Mouse (Mus musculus) layer of hippocampus, adult 2 months (tissue): ENCODE results near the gene Zfp948. TPM values are rescaled to one million over a fixed set of nuclear protein-coding genes. Genes with fewer than 3 reads are reported as not detected.

Experiments used
- DNase-seq, 2 experiments: peaks; one replicate each; pipeline ENCODE4 v3.0.0; 2022; ENCODE audit warnings: low spot score in 2 of 2
- H3K27ac ChIP-seq: fragments of 200-600 bp; 2 replicates; pipeline ENCODE4 v1.8.1; 2022
- H3K4me3 ChIP-seq: fragments of 200-600 bp; 2 replicates; pipeline ENCODE4 v1.8.1; 2022; ENCODE audit warnings: mild to moderate bottlenecking
- CTCF ChIP-seq: fragments of 200-600 bp; conservative IDR thresholded peaks from 2 replicates; pipeline ENCODE4 v1.8.1; 2022; ENCODE audit warnings: antibody characterized with exemption, mild to moderate bottlenecking, moderate library complexity
- long read RNA-seq, 2 experiments: library from polyadenylated mRNA; stranded (forward); transcript quantifications; one replicate each; pipeline ENCODE4 v2.0.0; 2021; ENCODE audit warnings: borderline mapping rate in 2 of 2
- total RNA-seq, 2 experiments: library from RNA; stranded (reverse); gene quantifications; 2 replicates each; pipeline ENCODE4 v1.2.3; 2021

The Zfp948 gene
- 10 to 100 TPM; 11.0 to 12.2 TPM for total RNA-seq
- long read RNA-seq, experiment 1, partial matches to known transcripts: 0 of 7 reads
- long read RNA-seq, experiment 1, other reads (novel, unspliced or antisense): 3 of 7 reads
- long read RNA-seq, experiment 2, partial matches to known transcripts: 0 of 5 reads
- long read RNA-seq, experiment 2, other reads (novel, unspliced or antisense): 2 of 5 reads

DNA sequence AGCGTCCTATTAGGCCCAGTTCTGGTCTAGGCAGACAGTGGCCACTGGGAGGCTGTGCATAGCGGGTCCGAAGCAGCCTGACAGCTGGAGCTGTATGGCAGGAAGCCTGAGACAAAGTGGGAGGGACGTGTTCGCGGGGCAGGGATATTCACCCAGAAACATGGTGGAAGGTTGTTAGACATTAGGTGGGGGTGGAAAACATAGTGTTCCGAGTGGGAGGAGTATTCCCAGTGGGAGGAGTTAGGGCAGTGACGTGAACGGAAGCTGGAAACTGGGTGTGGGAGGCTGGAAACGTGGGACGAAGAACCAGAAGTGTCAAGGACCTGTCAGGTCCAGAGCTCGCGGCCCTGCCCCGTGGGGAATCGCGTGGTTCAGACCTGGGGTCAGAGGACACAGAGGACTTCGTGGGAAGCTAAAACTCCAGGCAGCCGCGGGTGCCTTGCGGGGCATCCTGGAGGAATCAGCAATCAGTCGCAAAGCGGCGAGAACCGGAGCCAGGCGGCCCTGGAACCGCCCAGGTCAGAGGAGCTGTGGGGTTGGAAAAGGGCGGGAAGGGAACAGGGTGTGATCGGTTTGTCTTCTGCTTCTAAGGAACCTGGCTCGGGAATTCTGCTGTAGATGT, at the start of gene Zfp948:
Zfp948 (plus strand) TSS at position 281 of the 622 bp plus-strand sequence.
- peak; percentile 79 to 90 for DNase-seq
- peak within 1 kb of the TSS; percentile 68 for H3K4me3 ChIP-seq
- TF ChIP-seq CTCF: no peak
- H3K27ac ChIP-seq: peak within 1 kb of the TSS; percentile 98

DNA sequence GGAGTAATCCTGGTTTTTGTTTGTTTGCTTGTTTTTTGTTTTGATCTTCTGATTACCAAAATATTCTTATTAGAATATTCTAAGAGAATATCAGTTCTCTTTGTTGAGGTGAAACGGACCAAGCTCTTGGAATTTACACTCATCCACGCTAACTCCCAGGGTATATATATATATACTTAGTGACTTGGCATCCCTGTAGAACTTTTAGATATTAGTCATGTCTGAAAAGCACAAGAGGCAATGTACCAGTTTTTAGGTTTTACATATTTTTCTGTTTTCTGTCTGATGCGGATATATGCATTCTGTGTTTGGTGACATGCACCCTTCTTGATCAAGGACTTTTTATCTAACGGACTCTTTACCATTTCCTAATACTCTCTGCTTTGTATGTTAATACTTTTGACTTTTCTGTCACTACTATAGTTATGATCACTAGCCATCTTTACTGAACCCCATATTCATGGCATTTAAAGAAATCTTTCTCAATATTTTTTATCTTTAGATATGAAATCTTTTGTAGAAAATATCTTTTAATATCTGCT, 49.6 kb upstream of the Zfp948 start:
- DNase-seq: no peak
- Histone ChIP-seq H3K27ac (peak overlapping the region; percentile 92), H3K4me3 (peak overlapping the region; percentile 70)
- TF ChIP-seq CTCF: no peak

DNA sequence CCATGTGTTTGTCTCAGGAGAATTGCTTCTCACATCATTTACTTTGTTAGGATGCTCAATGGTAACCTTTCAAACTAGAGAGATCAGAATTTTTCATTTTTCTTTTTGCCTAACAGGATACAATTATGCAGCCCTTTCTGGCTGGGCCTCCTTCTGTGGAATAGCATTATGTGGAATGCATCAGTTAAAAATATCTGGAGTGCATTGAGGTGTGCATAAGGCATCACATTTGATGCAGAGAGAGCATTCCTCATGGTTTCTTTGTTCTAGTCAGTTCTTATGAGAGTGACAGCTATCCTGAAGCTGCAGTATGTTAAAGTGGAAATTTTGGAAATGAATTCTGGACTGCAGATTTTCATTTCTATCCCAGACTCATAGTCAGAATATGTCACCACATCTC, 40.5 kb upstream of the Zfp948 start:
- no peak for DNase-seq
- no peak for TF ChIP-seq CTCF
- Histone ChIP-seq H3K27ac (no peak overlapping the region), H3K4me3 (no peak overlapping the region)

DNA sequence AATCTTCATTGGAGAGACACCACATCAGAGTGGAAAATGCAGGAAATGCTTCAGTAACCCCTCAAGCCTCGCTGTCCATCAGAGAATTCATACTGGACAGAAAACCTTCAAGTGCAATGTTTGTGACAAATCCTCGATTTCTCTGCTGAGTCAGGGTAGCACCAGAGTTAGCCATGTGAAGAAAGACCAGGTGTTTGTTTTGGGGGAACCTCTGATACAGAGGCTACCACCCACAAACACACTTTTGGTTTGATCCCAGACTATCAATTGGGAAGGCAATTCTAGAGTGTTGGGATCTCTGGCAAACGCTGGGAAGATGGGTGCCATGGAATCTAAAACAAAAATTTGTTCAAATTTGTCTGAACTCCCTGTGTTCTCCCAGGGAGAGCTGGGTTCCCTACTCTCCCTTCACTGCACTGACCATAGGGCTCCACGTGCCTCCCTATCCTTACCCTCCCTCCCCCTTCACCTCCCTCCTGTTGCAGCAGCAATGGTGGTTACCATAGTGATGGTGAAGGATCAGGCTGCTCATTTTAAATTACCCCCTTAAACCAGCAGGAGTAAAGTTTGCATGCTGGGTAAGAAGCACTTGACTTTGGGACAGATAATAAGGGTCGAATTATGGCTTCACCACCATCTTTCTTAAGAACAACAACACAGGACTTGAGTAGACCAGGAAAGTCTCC, 36.0 kb upstream of the Zfp948 start:
- peak; percentile 33 for TF ChIP-seq CTCF
- Histone ChIP-seq H3K4me3 (peak overlapping the region; percentile 84; the same call in 1 of the 2 replicates), H3K27ac (peak overlapping the region; percentile 95)
- no peak for DNase-seq

DNA sequence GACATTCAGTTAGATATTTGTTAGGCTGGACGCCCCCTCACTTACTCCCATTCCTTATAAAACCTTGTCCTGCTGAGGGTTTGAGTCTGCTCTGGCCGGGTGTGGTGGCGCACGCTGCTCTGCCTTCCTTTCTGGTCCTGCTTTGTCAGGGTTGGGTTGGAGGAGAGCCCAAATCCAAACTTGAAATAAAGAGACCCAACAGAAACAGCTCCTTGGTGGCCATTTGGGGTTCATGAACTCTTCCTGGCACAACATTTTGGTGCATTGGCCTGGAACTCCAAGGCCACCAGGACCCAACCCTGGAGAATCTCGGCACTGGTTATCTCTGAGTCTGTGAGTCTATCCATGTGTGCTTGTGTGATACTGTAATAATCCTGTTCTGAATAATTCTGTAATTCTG, 35.2 kb upstream of the Zfp948 start:
- Histone ChIP-seq H3K4me3 (peak overlapping the region; percentile 84), H3K27ac (peak overlapping the region; percentile 95)
- peak in 1 of 2 experiments; percentile 32 for DNase-seq
- TF ChIP-seq CTCF: no peak

DNA sequence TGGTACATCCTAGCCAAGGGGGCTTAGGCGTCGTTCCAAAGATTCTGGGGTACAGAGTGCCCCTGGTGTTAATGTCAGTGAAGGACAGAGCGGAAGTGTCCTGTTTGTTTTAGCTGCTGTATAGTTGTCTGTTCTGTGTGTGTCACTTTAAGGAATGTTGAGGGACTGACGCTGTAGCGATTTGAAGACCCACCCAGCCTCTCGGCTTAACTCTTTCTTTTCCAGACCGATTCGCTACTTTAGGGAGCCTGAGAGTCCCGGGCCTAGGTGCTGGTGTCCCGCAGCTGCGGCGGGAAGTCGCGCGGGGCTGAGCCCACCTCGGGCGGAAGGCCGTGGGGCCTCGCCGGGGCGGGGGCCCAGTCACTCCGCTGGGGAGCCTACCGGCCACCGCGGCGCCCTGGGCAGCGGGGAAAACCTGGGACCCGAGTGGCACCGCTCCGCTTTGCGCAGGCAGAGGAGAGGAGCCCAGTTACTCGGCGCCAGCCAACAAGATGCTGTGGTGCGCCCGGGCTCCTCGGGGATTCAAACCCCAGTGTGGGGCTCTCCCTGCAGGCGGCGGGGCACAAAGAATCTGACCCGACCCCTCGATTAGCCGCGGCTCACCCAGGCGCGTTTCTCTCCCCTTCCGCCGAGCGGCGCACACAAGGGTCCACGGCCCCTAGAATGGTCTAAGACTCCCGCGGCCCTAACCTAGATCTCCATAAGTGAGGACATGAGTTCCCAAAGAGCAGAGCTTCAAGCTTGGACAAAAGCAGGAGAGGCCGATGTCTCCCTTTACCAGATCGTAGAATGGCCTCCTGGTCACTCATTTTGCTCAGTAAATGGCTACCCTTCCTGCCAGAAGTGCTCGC, 34.5 kb upstream of the Zfp948 start:
- peak overlapping the region; percentile 95 for H3K27ac ChIP-seq
- DNase-seq: peak; percentile 66 to 74
- TF ChIP-seq CTCF: peak; percentile 68
- peak overlapping the region; percentile 84 for H3K4me3 ChIP-seq

DNA sequence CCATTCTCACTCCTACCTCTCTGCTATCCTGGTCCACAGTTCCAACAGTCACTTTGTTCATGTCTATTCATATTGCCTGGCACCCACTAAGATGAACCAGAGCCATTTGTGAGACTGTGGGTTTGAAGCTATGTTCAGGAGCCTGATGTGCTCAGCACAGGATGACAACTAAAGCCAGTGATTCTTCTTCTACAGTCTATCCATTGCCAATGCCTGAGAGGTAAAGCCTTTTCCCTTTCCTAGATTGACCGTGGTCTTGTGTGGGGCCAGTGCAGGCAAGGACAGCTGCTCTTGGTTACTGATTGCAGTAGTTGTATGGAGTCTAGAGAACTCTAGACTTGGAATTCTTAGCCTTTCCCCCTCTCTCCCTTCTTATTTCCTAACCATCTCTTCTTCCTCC, 32.8 kb upstream of the Zfp948 start:
- DNase-seq: no peak
- Histone ChIP-seq H3K4me3 (no peak overlapping the region), H3K27ac (no peak overlapping the region)
- TF ChIP-seq CTCF: no peak

DNA sequence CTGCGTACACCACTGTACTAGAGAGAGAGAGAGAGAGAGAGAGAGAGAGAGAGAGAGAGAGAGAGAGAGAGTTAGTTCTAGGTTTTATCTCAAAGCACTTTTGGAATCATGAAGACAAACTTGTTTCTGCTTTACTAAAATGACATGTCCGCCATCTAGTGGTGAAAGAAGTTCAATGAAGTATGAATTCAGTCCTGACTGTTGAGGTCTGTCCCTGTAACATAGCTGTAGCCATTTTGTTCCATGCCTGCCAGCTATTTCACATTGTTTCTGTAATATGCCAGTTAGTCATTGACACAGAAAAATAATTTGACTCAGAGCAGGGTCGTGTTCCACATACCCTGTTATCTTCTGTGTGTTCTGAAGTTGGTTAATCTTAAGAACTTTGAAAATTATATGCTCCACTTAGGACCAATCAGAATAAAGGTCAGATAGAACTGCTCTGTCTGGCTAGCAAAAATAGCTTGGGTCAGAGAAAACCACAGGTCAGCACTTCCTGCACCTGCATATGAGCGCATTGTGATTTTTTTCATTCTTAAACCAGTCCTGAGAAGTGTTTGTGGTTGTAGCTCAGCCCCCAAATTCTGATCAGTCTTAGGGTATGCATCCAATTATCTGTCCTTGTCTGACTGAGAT, 32.2 kb upstream of the Zfp948 start:
- DNase-seq: peak; percentile 70 to 83
- Histone ChIP-seq H3K27ac (peak overlapping the region; percentile 82), H3K4me3 (peak overlapping the region; percentile 62; the same call in 1 of the 2 replicates)
- peak; percentile 83 for TF ChIP-seq CTCF

DNA sequence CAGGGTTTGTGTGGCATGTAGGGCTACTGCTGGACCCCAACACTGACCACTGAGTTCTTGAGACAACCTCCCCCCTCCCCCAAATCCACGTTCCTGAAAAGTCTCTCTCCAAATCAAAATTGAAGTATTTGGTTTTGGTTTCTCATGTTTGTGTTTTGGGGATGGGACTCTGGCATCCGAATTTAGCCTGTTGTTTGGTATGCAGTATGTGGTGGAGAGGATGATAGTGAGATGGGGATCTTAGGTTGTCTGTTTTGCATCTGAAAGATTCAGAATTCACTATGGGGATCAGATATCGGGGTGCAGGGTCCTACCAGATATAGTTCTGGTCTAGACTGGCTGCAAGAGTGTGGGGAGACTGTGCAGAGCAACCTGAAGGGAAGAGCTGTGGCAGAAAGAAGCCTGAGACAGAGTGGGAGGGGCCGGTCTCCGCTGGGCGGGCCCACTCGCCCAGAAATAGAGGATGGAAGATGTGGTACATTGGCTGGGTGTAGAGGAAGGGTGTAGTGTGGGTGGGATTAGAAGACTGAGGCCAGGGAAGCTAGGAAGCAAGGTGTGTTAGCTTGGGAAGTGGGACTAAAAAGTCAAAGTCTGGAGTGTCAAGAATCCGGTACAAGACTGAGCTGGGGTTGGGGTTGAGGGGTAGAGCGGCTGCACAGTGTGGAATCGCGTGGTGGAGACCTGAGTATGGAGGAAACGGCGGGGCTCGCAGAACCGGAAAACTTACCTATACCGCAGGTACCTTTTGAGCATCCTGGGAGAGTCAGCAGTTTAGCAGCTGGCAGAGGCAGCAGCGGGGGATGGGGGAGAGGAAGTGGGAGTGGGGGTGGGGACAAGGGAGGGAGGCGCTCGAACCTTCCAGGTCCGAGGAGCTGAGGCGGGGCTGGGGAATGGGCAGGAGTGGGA, 31.5 kb upstream of the Zfp948 start, which contains the start of gene Zfp52:
Zfp52 (plus strand) TSS at position 444 of the 906 bp plus-strand sequence.
- Histone ChIP-seq H3K27ac (peak within 1 kb of the TSS; percentile 82), H3K4me3 (peak within 1 kb of the TSS; percentile 62)
- no peak for TF ChIP-seq CTCF
- peak; percentile 46 to 62 for DNase-seq

DNA sequence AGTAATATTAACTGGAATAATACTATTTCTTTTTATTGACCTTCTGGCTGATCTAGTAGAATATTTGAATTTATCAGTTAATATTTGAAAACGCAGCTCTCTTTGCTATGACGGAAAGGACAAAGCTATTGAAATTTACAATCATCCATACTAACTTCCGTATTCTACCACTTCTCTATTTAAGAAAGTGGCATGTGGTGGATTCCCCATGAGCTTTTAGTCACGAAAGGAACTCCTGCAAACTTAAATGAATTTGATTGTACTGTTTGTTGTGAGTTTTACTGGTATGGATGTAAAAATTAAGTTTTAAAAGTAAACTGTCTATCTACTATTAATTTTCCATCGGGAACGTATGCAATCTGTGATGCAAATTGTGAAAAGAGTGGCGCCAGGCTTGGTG, 30.7 kb upstream of the Zfp948 start:
- peak overlapping the region; percentile 82 for H3K27ac ChIP-seq
- no peak for TF ChIP-seq CTCF
- H3K4me3 ChIP-seq: peak overlapping the region; percentile 62
- no peak for DNase-seq

DNA sequence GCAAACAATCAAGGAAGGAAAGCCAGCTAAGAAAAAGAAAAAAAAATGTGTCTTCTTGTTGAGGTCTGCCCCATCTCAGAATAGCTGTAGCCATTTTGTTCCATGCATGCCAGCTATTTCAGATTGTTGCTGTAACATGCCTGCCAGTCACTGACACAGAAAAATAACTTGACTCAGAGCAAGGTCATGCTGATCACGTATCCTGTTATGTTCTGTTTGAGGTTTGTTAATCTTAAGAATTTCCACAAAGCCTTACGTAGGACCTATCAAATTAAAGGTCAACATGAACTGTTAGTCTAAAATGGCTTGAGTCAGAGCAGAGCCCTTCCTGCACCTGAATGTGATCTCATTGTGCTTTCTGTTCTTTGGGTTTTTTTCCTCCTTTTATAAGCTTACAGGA, 30.1 kb upstream of the Zfp948 start:
- Histone ChIP-seq H3K27ac (no peak overlapping the region), H3K4me3 (no peak overlapping the region)
- no peak for DNase-seq
- no peak for TF ChIP-seq CTCF
